In genomic region chr2:62411211-62412080, GRCm38 (mm10) we compare ENCODE assay signal across 8 mouse cellular contexts. TPM values are rescaled to one million over a fixed set of nuclear protein-coding genes. Genes with fewer than 3 reads are reported as not detected.
DNase-seq lines count a peak whose midpoint lies in the region; ATAC-seq lines count a peak whose summit lies in the region.

No protein-coding gene starts in this region.

- peak overlapping the region; percentile 52 for H3K4me3 ChIP-seq in heart, embryonic 16.5 days (ENCODE audit: low read length)

- H3K4me1 ChIP-seq in heart, embryonic 16.5 days (ENCODE audit: control insufficient read depth, insufficient read depth, low read length): 0 out of 2 replicates have a peak, but pooled peaks cover 2% of the 10 kb centered on the region

- H3K36me3 ChIP-seq in heart, embryonic 16.5 days (ENCODE audit: control insufficient read depth, insufficient read depth): no peaks in the 10 kb centered on the region

- ATAC-seq in heart, embryonic 16.5 days (replicated peaks; ENCODE audit: extremely low read depth, insufficient read depth, low FRiP score): peak; percentile 71

- peak overlapping the region; percentile 82 for H3K4me2 ChIP-seq in heart, embryonic 16.5 days (ENCODE audit: low read depth, low read length)

- no peaks in the 10 kb centered on the region for H3K9me3 ChIP-seq in heart, embryonic 16.5 days (replicated peaks; ENCODE audit: control insufficient read depth, low read length)

- peak overlapping the region; percentile 54; the same call in 1 of the 2 replicates for H3K27ac ChIP-seq in heart, embryonic 16.5 days (ENCODE audit: low read length)

- peak overlapping the region; percentile 66 for H3K9ac ChIP-seq in heart, embryonic 16.5 days (ENCODE audit: low read length)

- 0 out of 2 replicates have a peak, but pooled peaks cover 2% of the 10 kb centered on the region for H3K27me3 ChIP-seq in heart, embryonic 16.5 days (ENCODE audit: control insufficient read depth, insufficient read depth, low read length)

- peak; percentile 22 for DNase-seq in ovary, postnatal 10 days (ENCODE audit: low spot score)
- DNase-seq in ovary, postnatal 14 days (ENCODE audit: low spot score): no peak
- DNase-seq in embryo, embryonic 11 days: peak; percentile 74
- peak; percentile 86 for DNase-seq in kidney, postnatal 10 days
- peak; percentile 69 to 76 for DNase-seq in lung, postnatal 4 days
- DNase-seq in spleen, postnatal 14 days (ENCODE audit: low spot score in 2 of 2): peak; percentile 31 to 44
- DNase-seq in layer of hippocampus, adult 18-20 months (ENCODE audit: low spot score in 2 of 2): no peak

- WGBS in heart, embryonic 16.5 days: 6% methylated on average over 47 of the region's 47 CpGs

RNA-seq across cellular contexts. Expression of gene Dpp4, which starts 0.6 kb away (rescaled TPM):
- 21.2 and 24.4 TPM in 2 replicates for polyA plus RNA-seq in heart, embryonic 16.5 days (2015; fragmentation: Nextera tagmentation; extraction: Ambion mirVana)
- 1 to 10 TPM in 1 of 2 experiments, under 1 TPM in 1; 0.58 to 1.4 TPM for total RNA-seq in layer of hippocampus, adult 18-20 months (2021)

Comparison
In these comparisons a context has a peak if more than half of its experiments do, and no peak if none do; other contexts are left out.
1. DNase-seq: peak in ovary, postnatal 10 days (single experiment), embryo, embryonic 11 days (single experiment), kidney, postnatal 10 days (single experiment), lung, postnatal 4 days (2 of 2) and spleen, postnatal 14 days (2 of 2); none in ovary, postnatal 14 days (single experiment) and layer of hippocampus, adult 18-20 months (0 of 2).